Mouse (Mus musculus) C3H10T1/2 (cell line): Measurements from ENCODE around the gene Vmn1r8. TPM values are rescaled to one million over a fixed set of nuclear protein-coding genes. Genes with fewer than 3 reads are reported as not detected.

ENCODE experiments used
- polyA plus RNA-seq, 2 experiments: library from polyadenylated mRNA; unstranded; fragments of >200 nt; fragmentation: generic; extraction: Trizol; gene quantifications; one replicate each; pipeline ENCODE4 v1.2.1; 2012; ENCODE audit warnings: missing spikeins in 2 of 2

Vmn1r8 gene
- polyA plus RNA-seq: not detected

GRCm38 (mm10) chr6:57031984-57032383 is at the start of gene Vmn1r8:
Gene Vmn1r8, plus strand, starts transcription at chr6:57032284.

DNA sequence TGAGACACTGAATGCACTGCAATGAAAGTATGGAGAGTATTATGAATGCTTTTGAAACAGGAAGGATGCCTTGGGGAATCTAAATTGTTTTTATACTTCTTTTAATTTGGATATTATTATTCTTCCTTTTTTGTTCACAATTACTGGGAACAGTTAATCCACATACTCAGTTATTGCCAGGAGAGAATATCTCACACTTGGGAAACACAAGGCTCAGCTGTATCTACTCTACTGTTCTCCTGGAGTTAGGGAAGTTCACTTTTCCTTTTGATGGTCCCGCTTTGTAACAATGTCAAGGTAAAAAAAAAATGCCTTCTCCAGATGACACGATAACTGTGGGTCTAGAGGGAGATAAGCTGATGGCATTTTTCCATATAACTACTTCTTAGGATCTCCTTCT is 35.1 kb upstream of the Vmn1r8 start, which contains the start of gene Vmn1r6:
Gene Vmn1r6 (plus strand): TSS at position 301 of the 400 bp plus-strand sequence.

DNA sequence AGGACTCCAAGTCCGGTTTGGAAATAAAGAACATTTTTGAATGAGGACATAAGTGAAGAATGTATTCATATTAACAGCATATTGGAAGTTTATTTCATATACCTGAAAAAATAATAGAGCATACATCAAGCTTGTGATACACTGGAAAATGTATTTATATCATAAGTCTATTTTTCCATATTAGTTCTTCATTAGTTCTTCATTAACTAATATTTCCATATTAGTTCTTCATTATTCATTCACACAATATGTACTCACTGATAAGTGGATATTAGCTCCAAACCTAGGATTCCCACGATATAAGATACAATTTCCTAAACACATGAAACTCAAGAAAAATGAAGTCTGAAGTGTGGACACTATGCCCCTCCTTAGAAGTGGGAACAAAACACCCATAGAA is 6.9 kb upstream of the Vmn1r8 start, which contains the start of gene Vmn1r7:
Gene Vmn1r7 (minus strand): TSS at position 101 of the 400 bp plus-strand sequence.

DNA sequence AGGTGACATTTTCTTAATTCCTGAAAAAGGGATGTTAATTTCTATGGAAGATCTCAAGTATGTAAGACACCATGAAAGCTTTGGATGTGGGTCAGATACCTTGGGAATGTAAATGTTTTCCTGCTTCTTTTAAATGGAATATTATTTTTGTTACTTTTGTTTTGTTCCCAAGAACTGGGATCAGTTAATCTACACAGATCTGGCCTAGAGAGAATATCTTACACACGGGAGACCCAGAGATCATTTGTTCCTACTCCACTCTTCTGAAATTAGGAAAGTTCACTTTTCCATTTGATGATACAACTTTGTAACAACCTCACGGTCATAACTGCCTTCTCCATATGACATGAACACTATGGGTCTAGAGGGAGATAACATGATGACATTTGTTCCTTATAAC is 34.4 kb downstream of the Vmn1r8 start, which contains the start of gene Vmn1r9:
Gene Vmn1r9 (plus strand): TSS at position 301 of the 400 bp plus-strand sequence.

Other genes with a start within 250 kb of the Vmn1r8 start
- gene Kbtbd2, start 234.5 kb upstream of the Vmn1r8 start, polyA plus RNA-seq: 1 to 10 TPM in 1 of 2 experiments, under 1 TPM in 1; 0.95 to 7.2 TPM
- gene Fkbp9, start 200.2 kb upstream of the Vmn1r8 start, polyA plus RNA-seq: 100 to 1,000 TPM in 1 of 2 experiments, 10 to 100 TPM in 1; 22.1 to 235 TPM
- gene Nt5c3, start 108.4 kb upstream of the Vmn1r8 start, polyA plus RNA-seq: 10 to 100 TPM in 1 of 2 experiments, 1 to 10 TPM in 1; 1.4 to 10.6 TPM
- gene Vmn1r4, start 108.3 kb upstream of the Vmn1r8 start, polyA plus RNA-seq: under 1 TPM; 0.01 to 0.24 TPM
- not detected for gene Vmn1r5, start 62.0 kb upstream of the Vmn1r8 start, polyA plus RNA-seq
- not detected for gene Vmn1r6, start 35.0 kb upstream of the Vmn1r8 start, polyA plus RNA-seq
- not detected for gene Vmn1r7, start 7.0 kb upstream of the Vmn1r8 start, polyA plus RNA-seq
- gene Vmn1r9, start 34.5 kb downstream of the Vmn1r8 start, polyA plus RNA-seq: not detected
- gene Vmn1r10, start 77.2 kb downstream of the Vmn1r8 start, polyA plus RNA-seq: not detected
- gene Vmn1r11, start 101.2 kb downstream of the Vmn1r8 start, polyA plus RNA-seq: not detected
- gene Vmn1r12, start 124.6 kb downstream of the Vmn1r8 start, polyA plus RNA-seq: not detected
- not detected for gene Vmn1r13, start 171.0 kb downstream of the Vmn1r8 start, polyA plus RNA-seq
- gene Vmn1r14, start 199.4 kb downstream of the Vmn1r8 start, polyA plus RNA-seq: not detected
- not detected for gene Vmn1r15, start 225.7 kb downstream of the Vmn1r8 start, polyA plus RNA-seq